Mouse (Mus musculus): ENCODE data around the gene Lrrc75b.

GRCm38 (mm10) chr10:75549886-75550285 is 10.2 kb downstream of the Lrrc75b start:
- TF ChIP-seq POLR2A (IDR thresholded peaks at IDR 0.05; ENCODE audit: low read depth, low read length): no peak
- no peak for TF ChIP-seq CTCF (conservative IDR thresholded peaks at IDR 0.05; ENCODE audit: insufficient read depth, insufficient read length, low read depth, low read length)

Measured in kidney, adult 2 months (tissue).